Mouse (Mus musculus) mesoderm, embryonic 11.5 days (tissue): ENCODE results near the gene Samd5.

Experiments
- DNase-seq: peaks from one replicate; pipeline ENCODE4 v3.0.0-alpha.2; 2012; ENCODE audit warnings: low read depth, low spot score

The Samd5 gene

DNA sequence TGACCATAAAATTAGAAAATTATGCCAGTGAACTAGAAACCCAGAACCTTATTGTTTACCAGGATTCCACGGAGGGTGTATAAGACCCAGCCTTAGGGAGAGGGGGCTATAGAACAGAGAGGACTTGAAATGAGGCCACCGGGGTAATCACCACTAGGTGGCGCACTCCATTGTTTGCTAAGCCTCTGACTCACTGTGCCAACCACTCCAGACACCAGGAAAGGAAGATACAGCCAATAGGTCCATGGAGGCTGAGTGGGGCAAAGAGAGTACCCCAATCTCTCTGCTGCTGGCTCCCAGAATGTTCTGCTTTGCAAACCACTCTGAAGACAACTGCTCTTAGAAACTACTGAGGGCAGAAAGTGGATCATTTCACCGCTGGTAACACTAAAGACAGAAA, 99.4 kb downstream of the Samd5 start:
- DNase-seq = peak; percentile 69

DNA sequence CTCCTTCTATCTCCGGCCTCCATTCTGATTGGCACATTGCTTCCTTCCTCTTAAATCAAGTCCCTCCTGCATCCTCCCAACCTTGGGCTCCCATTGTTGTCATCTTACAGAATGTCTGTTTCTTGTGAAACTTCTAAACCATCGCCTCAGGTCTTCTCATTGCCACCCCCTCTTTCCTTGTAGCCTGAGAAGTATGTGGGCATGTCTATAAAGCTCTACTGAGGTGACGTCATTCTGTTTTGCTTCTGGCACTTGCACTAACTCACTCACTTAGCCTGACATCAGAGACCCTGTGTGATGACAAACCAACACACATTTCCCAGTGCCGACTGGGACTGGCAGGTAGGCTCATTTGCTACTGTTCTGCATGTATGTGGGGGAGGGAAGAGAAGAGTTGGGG, 100.9 kb downstream of the Samd5 start:
- no peak for DNase-seq
